Mouse (Mus musculus) embryonic facial prominence, embryonic 14.5 days (tissue): ENCODE measurements around the gene 1700020A23Rik. TPM values are rescaled to one million over a fixed set of nuclear protein-coding genes. Genes with fewer than 3 reads are reported as not detected.
"Not testable (repeated sequence)": the region's sequence is repeated elsewhere in the genome, so short reads cannot be mapped to it uniquely, and the experiment has no call there.

Experiments used
- ATAC-seq: fragments of 200-750 bp; cut with Nextera tagmentation; 2 replicates; pipeline ENCODE4 v1.8.0; 2017; ENCODE audit warnings: low read depth, moderate number of reproducible peaks, moderate TSS enrichment
- DNase-seq: peaks from one replicate; pipeline ENCODE4 v3.0.0-alpha.2; 2015; ENCODE audit warnings: low spot score
- H3K27ac ChIP-seq: fragments of 300-500 bp; sonication (generic); replicated peaks from 2 replicates; pipeline ENCODE4 v1.5.1; 2014; ENCODE audit warnings: low read depth, mild to moderate bottlenecking, low read length, moderate library complexity
- H3K27me3 ChIP-seq: fragments of 300-500 bp; sonication (generic); replicated peaks from 2 replicates; pipeline ENCODE4 v1.6.1; 2014; ENCODE audit warnings: low read length; ENCODE audit not compliant: control insufficient read depth, insufficient read depth
- H3K36me3 ChIP-seq: fragments of 300-500 bp; sonication (generic); 2 replicates; pipeline ENCODE4 v1.6.1; 2014; ENCODE audit warnings: low read length, mixed read lengths; ENCODE audit not compliant: control insufficient read depth, insufficient read depth
- H3K4me1 ChIP-seq: fragments of 300-500 bp; sonication (generic); 2 replicates; pipeline ENCODE4 v1.6.1; 2014; ENCODE audit warnings: antibody characterized with exemption, low read length; ENCODE audit not compliant: control insufficient read depth, insufficient read depth
- H3K4me2 ChIP-seq: fragments of 300-500 bp; sonication (generic); 2 replicates; pipeline ENCODE4 v1.6.1; 2014; ENCODE audit warnings: low read depth, mild to moderate bottlenecking, low read length, moderate library complexity, mixed read lengths
- H3K4me3 ChIP-seq: fragments of 300-500 bp; sonication (generic); 2 replicates; pipeline ENCODE4 v1.5.1; 2014; ENCODE audit warnings: low read depth, mild to moderate bottlenecking, low read length
- H3K9ac ChIP-seq: fragments of 300-500 bp; sonication (generic); 2 replicates; pipeline ENCODE4 v1.6.1; 2014; ENCODE audit warnings: low read depth, mild to moderate bottlenecking, low read length, moderate library complexity, mixed read lengths
- H3K9me3 ChIP-seq: fragments of 300-500 bp; sonication (generic); 2 replicates; pipeline ENCODE4 v1.6.1; 2016; ENCODE audit warnings: low read length; ENCODE audit not compliant: control insufficient read depth
- WGBS: fragments of 180-500 bp; shearing (Covaris S2); extraction: QIAGEN DNeasy Blood & Tissue Kit; methylation state at CpG from one replicate; pipeline ENCODE4 v1.1.7; 2014; 5-methylcytosine and 5-hydroxymethylcytosine counted together
- polyA plus RNA-seq: library from polyadenylated mRNA; unstranded; fragments of >200 nt; fragmentation: Nextera tagmentation; extraction: Ambion mirVana; gene quantifications from 2 replicates; pipeline ENCODE4 v1.2.1, GENCODE M21; 2014

Gene 1700020A23Rik
- polyA plus RNA-seq, result not detected in 2 replicates

GRCm38 (mm10) chr2:130404939-130405338 is at the start of gene 1700020A23Rik, which contains the start of gene Gm28372:
Gene 1700020A23Rik (plus strand): TSS chr2:130405259.
Gene Gm28372 (plus strand): TSS chr2:130405239.
- 79% methylated on average over 1 of the region's 1 CpGs for WGBS
- Histone ChIP-seq H3K27ac (no peak within 1 kb of the TSS), H3K27me3 (no peaks in the 10 kb centered on the region)

GRCm38 (mm10) chr2:130357551-130357950 is 47.5 kb upstream of the 1700020A23Rik start:
- Histone ChIP-seq H3K4me3 (no peak overlapping the region), H3K27ac (no peak overlapping the region), H3K27me3 (peaks cover 49% of the 10 kb centered on the region), H3K9ac (no peak overlapping the region), H3K4me2 (no peak overlapping the region), H3K4me1 (no peaks in the 10 kb centered on the region), H3K9me3 (no peaks in the 10 kb centered on the region), H3K36me3 (no peaks in the 10 kb centered on the region)
- 92% methylated on average over 5 of the region's 5 CpGs for WGBS
- DNase-seq, result no peak
- no peak for ATAC-seq

More at GRCm38 (mm10) chr2:130404939-130405338, at the start of gene 1700020A23Rik, which contains the start of gene Gm28372:
- Histone ChIP-seq H3K4me1 (peaks cover 12% of the 10 kb centered on the region), H3K36me3 (no peaks in the 10 kb centered on the region), H3K9me3 (no peaks in the 10 kb centered on the region), H3K9ac (no peak within 1 kb of the TSS), H3K4me2 (no peak within 1 kb of the TSS), H3K4me3 (no peak within 1 kb of the TSS)
- ATAC-seq (no peak), DNase-seq (no peak)

GRCm38 (mm10) chr2:130358852-130359251 is 46.2 kb upstream of the 1700020A23Rik start:
- no peak overlapping the region for H3K4me3 ChIP-seq
- H3K27ac ChIP-seq, result no peak overlapping the region
- no peaks in the 10 kb centered on the region for H3K9me3 ChIP-seq
- 17% methylated on average over 5 of the region's 5 CpGs for WGBS
- H3K4me2 ChIP-seq, result no peak overlapping the region
- DNase-seq (no peak), ATAC-seq (no peak)
- H3K4me1 ChIP-seq, result no peaks in the 10 kb centered on the region
- peaks cover 62% of the 10 kb centered on the region for H3K27me3 ChIP-seq
- no peaks in the 10 kb centered on the region for H3K36me3 ChIP-seq
- H3K9ac ChIP-seq, result no peak overlapping the region

GRCm38 (mm10) chr2:130362511-130363026 is 42.5 kb upstream of the 1700020A23Rik start:
- no peak overlapping the region for H3K27ac ChIP-seq
- H3K4me2 ChIP-seq, result no peak overlapping the region
- no peak overlapping the region for H3K4me3 ChIP-seq
- peaks cover 72% of the 10 kb centered on the region for H3K27me3 ChIP-seq
- 0 out of 2 replicates have a peak, but pooled peaks have one; percentile 5 for ATAC-seq
- H3K4me1 ChIP-seq, result no peaks in the 10 kb centered on the region
- no peak overlapping the region for H3K9ac ChIP-seq
- WGBS, result 4% methylated on average over 13 of the region's 14 CpGs
- no peaks in the 10 kb centered on the region for H3K9me3 ChIP-seq
- no peaks in the 10 kb centered on the region for H3K36me3 ChIP-seq
- peak; percentile 79 for DNase-seq

- WGBS, result 9% methylated on average over 30 of the region's 30 CpGs
- H3K4me2 ChIP-seq, result peak overlapping the region; percentile 52
- no peaks in the 10 kb centered on the region for H3K9me3 ChIP-seq
- peak; percentile 35; the same call in 1 of the 2 replicates for ATAC-seq
- no peaks in the 10 kb centered on the region for H3K36me3 ChIP-seq
- DNase-seq, result no peak
- peaks cover 45% of the 10 kb centered on the region for H3K27me3 ChIP-seq
- no peak overlapping the region for H3K27ac ChIP-seq
- H3K4me1 ChIP-seq, result no peaks in the 10 kb centered on the region
- peak overlapping the region; percentile 28 for H3K4me3 ChIP-seq
- H3K9ac ChIP-seq, result peak overlapping the region; percentile 52
Observed at GRCm38 (mm10) chr2:130365211-130366094, 39.6 kb upstream of the 1700020A23Rik start.

GRCm38 (mm10) chr2:130367386-130367785 is 37.7 kb upstream of the 1700020A23Rik start:
- Histone ChIP-seq H3K4me1 (no peaks in the 10 kb centered on the region), H3K27me3 (peaks cover 25% of the 10 kb centered on the region)
- no peak for ATAC-seq

GRCm38 (mm10) chr2:130373026-130373425 is 32.0 kb upstream of the 1700020A23Rik start:
- ATAC-seq, H3K27me3 ChIP-seq, H3K9ac ChIP-seq, H3K4me1 ChIP-seq, DNase-seq, H3K27ac ChIP-seq, H3K4me2 ChIP-seq, H3K36me3 ChIP-seq, H3K4me3 ChIP-seq, H3K9me3 ChIP-seq: not testable (repeated sequence)
- WGBS, result 42% methylated on average over 1 of the region's 1 CpGs

More at GRCm38 (mm10) chr2:130367386-130367785, 37.7 kb upstream of the 1700020A23Rik start:
- WGBS, result 65% methylated on average over 4 of the region's 4 CpGs
- Histone ChIP-seq H3K36me3 (no peaks in the 10 kb centered on the region), H3K27ac (no peak overlapping the region), H3K9me3 (no peaks in the 10 kb centered on the region), H3K9ac (no peak overlapping the region), H3K4me3 (no peak overlapping the region), H3K4me2 (no peak overlapping the region)
- peak; percentile 19 for DNase-seq

GRCm38 (mm10) chr2:130374951-130375350 is 30.1 kb upstream of the 1700020A23Rik start:
- Histone ChIP-seq H3K27ac (no peak overlapping the region), H3K36me3 (no peaks in the 10 kb centered on the region), H3K27me3 (no peaks in the 10 kb centered on the region), H3K4me3 (no peak overlapping the region), H3K9me3 (no peaks in the 10 kb centered on the region), H3K4me1 (no peaks in the 10 kb centered on the region), H3K4me2 (no peak overlapping the region), H3K9ac (no peak overlapping the region)
- DNase-seq, result peak; percentile 23
- 67% methylated on average over 4 of the region's 4 CpGs for WGBS
- no peak for ATAC-seq
